Mouse (Mus musculus): ENCODE measurements at regions not wholly inside any gene's neighbourhood (a gene's known extent, or its start where the extent isn't known, plus 50 kb on each side); places are given as distances from the start of the nearest gene placed in this dataset.

DNA sequence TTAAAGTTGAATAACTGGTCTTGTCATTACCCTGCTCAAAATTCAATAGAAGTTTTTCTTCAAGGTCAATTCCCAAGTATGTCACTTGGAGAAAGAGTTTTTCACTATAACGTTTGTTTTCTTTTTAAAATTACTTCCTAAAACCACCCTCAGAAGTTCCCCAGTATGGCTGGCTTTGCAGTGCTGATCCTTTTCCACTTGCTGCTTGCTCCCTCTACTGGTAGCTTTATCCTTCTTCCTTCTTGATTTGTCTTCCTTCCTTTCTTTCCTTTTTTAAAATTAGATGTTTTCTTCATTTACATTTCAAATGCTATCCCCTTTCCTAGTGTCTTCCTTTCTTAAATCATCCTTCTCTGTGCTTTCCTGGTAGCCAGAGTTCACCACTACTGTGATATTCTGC is 73.6 kb downstream of the Rtl3 start:
- in situ Hi-C loops (cut with MboI, MseI) = loop anchor here (25.0 kb wide), 1 partner anchor 180 kb away; the partner anchor contains the start of gene Gm5127

Measured in regulatory T cell (primary cell).